Mouse (Mus musculus): ENCODE measurements at regions not wholly inside any gene's neighbourhood (a gene's known extent, or its start where the extent isn't known, plus 50 kb on each side); places are given as distances from the start of the nearest gene placed in this dataset.

GRCm38 (mm10) chr8:117968306-117968705 is 166.6 kb upstream of the Mphosph6 start:
- Histone ChIP-seq H3K27ac (replicated peaks; ENCODE audit: low read depth, low read length) (no peak overlapping the region), H3K4me1 (ENCODE audit: control insufficient read depth, insufficient read depth, insufficient read length, low read length) (no peaks in the 10 kb centered on the region), H3K4me3 (ENCODE audit: insufficient read depth, low read depth, low read length) (no peak overlapping the region)

GRCm38 (mm10) chr8:117966556-117966955 is 164.8 kb upstream of the Mphosph6 start:
- Histone ChIP-seq H3K4me3 (ENCODE audit: insufficient read depth, low read depth, low read length) (no peak overlapping the region), H3K27ac (replicated peaks; ENCODE audit: low read depth, low read length) (no peak overlapping the region), H3K4me1 (ENCODE audit: control insufficient read depth, insufficient read depth, insufficient read length, low read length) (no peaks in the 10 kb centered on the region)

- Histone ChIP-seq H3K4me3 (ENCODE audit: insufficient read depth, low read depth, low read length) (no peak overlapping the region), H3K4me1 (ENCODE audit: control insufficient read depth, insufficient read depth, insufficient read length, low read length) (no peaks in the 10 kb centered on the region)
Measured at GRCm38 (mm10) chr8:117963426-117963825, 161.7 kb upstream of the Mphosph6 start.

GRCm38 (mm10) chr8:117962666-117963065 is 160.9 kb upstream of the Mphosph6 start:
- H3K4me3 ChIP-seq (ENCODE audit: insufficient read depth, low read depth, low read length): no peak overlapping the region
- no peak overlapping the region for H3K27ac ChIP-seq (replicated peaks; ENCODE audit: low read depth, low read length)
- H3K4me1 ChIP-seq (ENCODE audit: control insufficient read depth, insufficient read depth, insufficient read length, low read length): no peaks in the 10 kb centered on the region

More at GRCm38 (mm10) chr8:117963426-117963825, 161.7 kb upstream of the Mphosph6 start:
- no peak overlapping the region for H3K27ac ChIP-seq (replicated peaks; ENCODE audit: low read depth, low read length)

- Histone ChIP-seq H3K4me3 (ENCODE audit: insufficient read depth, low read depth, low read length) (no peak overlapping the region), H3K27ac (replicated peaks; ENCODE audit: low read depth, low read length) (no peak overlapping the region), H3K4me1 (ENCODE audit: control insufficient read depth, insufficient read depth, insufficient read length, low read length) (no peaks in the 10 kb centered on the region)
Measured at GRCm38 (mm10) chr8:117959501-117959900, 157.8 kb upstream of the Mphosph6 start.

GRCm38 (mm10) chr8:117958914-117959313 is 157.2 kb upstream of the Mphosph6 start:
- no peaks in the 10 kb centered on the region for H3K4me1 ChIP-seq (ENCODE audit: control insufficient read depth, insufficient read depth, insufficient read length, low read length)
- H3K4me3 ChIP-seq (ENCODE audit: insufficient read depth, low read depth, low read length): no peak overlapping the region
- H3K27ac ChIP-seq (replicated peaks; ENCODE audit: low read depth, low read length): no peak overlapping the region

GRCm38 (mm10) chr8:117951656-117952055 is 149.9 kb upstream of the Mphosph6 start:
- Histone ChIP-seq H3K4me3 (ENCODE audit: insufficient read depth, low read depth, low read length) (no peak overlapping the region), H3K4me1 (ENCODE audit: control insufficient read depth, insufficient read depth, insufficient read length, low read length) (no peaks in the 10 kb centered on the region), H3K27ac (replicated peaks; ENCODE audit: low read depth, low read length) (no peak overlapping the region)

GRCm38 (mm10) chr8:117946540-117946939 is 144.8 kb upstream of the Mphosph6 start:
- Histone ChIP-seq H3K4me1 (ENCODE audit: control insufficient read depth, insufficient read depth, insufficient read length, low read length) (no peaks in the 10 kb centered on the region), H3K4me3 (ENCODE audit: insufficient read depth, low read depth, low read length) (no peak overlapping the region), H3K27ac (replicated peaks; ENCODE audit: low read depth, low read length) (no peak overlapping the region)

- no peaks in the 10 kb centered on the region for H3K4me1 ChIP-seq (ENCODE audit: control insufficient read depth, insufficient read depth, insufficient read length, low read length)
- no peak overlapping the region for H3K4me3 ChIP-seq (ENCODE audit: insufficient read depth, low read depth, low read length)
- H3K27ac ChIP-seq (replicated peaks; ENCODE audit: low read depth, low read length): no peak overlapping the region
Measured at GRCm38 (mm10) chr8:117934566-117935094, 132.9 kb upstream of the Mphosph6 start.

GRCm38 (mm10) chr8:117930687-117931086 is 128.9 kb upstream of the Mphosph6 start:
- no peak overlapping the region for H3K4me3 ChIP-seq (ENCODE audit: insufficient read depth, low read depth, low read length)
- no peaks in the 10 kb centered on the region for H3K4me1 ChIP-seq (ENCODE audit: control insufficient read depth, insufficient read depth, insufficient read length, low read length)

GRCm38 (mm10) chr8:117929606-117930005 is 127.9 kb upstream of the Mphosph6 start:
- Histone ChIP-seq H3K4me1 (ENCODE audit: control insufficient read depth, insufficient read depth, insufficient read length, low read length) (no peaks in the 10 kb centered on the region), H3K4me3 (ENCODE audit: insufficient read depth, low read depth, low read length) (no peak overlapping the region), H3K27ac (replicated peaks; ENCODE audit: low read depth, low read length) (no peak overlapping the region)

More at GRCm38 (mm10) chr8:117930687-117931086, 128.9 kb upstream of the Mphosph6 start:
- no peak overlapping the region for H3K27ac ChIP-seq (replicated peaks; ENCODE audit: low read depth, low read length)

GRCm38 (mm10) chr8:117923296-117923695 is 121.6 kb upstream of the Mphosph6 start:
- no peak overlapping the region for H3K27ac ChIP-seq (replicated peaks; ENCODE audit: low read depth, low read length)
- H3K4me3 ChIP-seq (ENCODE audit: insufficient read depth, low read depth, low read length): no peak overlapping the region
- no peaks in the 10 kb centered on the region for H3K4me1 ChIP-seq (ENCODE audit: control insufficient read depth, insufficient read depth, insufficient read length, low read length)

- Histone ChIP-seq H3K27ac (replicated peaks; ENCODE audit: low read depth, low read length) (no peak overlapping the region), H3K4me1 (ENCODE audit: control insufficient read depth, insufficient read depth, insufficient read length, low read length) (no peaks in the 10 kb centered on the region), H3K4me3 (ENCODE audit: insufficient read depth, low read depth, low read length) (no peak overlapping the region)
Measured at GRCm38 (mm10) chr8:117903052-117903451, 101.3 kb upstream of the Mphosph6 start.

- Histone ChIP-seq H3K4me1 (ENCODE audit: control insufficient read depth, insufficient read depth, insufficient read length, low read length) (no peaks in the 10 kb centered on the region), H3K27ac (replicated peaks; ENCODE audit: low read depth, low read length) (no peak overlapping the region), H3K4me3 (ENCODE audit: insufficient read depth, low read depth, low read length) (no peak overlapping the region)
Measured at GRCm38 (mm10) chr8:117899892-117900291, 98.1 kb upstream of the Mphosph6 start.

- H3K4me3 ChIP-seq (ENCODE audit: insufficient read depth, low read depth, low read length): no peak overlapping the region
- no peak overlapping the region for H3K27ac ChIP-seq (replicated peaks; ENCODE audit: low read depth, low read length)
- no peaks in the 10 kb centered on the region for H3K4me1 ChIP-seq (ENCODE audit: control insufficient read depth, insufficient read depth, insufficient read length, low read length)
Measured at GRCm38 (mm10) chr8:117898015-117898414, 96.3 kb upstream of the Mphosph6 start.

GRCm38 (mm10) chr8:117894861-117895260 is 93.1 kb upstream of the Mphosph6 start:
- H3K27ac ChIP-seq (replicated peaks; ENCODE audit: low read depth, low read length): no peak overlapping the region
- no peaks in the 10 kb centered on the region for H3K4me1 ChIP-seq (ENCODE audit: control insufficient read depth, insufficient read depth, insufficient read length, low read length)
- no peak overlapping the region for H3K4me3 ChIP-seq (ENCODE audit: insufficient read depth, low read depth, low read length)

Measured in brown adipose tissue, adult 24 weeks (tissue).